Mouse (Mus musculus): Measurements from ENCODE around the gene Eme1.
"Not testable (repeated sequence)": the region's sequence is repeated elsewhere in the genome, so short reads cannot be mapped to it uniquely, and the experiment has no call there.

The Eme1 gene

DNA sequence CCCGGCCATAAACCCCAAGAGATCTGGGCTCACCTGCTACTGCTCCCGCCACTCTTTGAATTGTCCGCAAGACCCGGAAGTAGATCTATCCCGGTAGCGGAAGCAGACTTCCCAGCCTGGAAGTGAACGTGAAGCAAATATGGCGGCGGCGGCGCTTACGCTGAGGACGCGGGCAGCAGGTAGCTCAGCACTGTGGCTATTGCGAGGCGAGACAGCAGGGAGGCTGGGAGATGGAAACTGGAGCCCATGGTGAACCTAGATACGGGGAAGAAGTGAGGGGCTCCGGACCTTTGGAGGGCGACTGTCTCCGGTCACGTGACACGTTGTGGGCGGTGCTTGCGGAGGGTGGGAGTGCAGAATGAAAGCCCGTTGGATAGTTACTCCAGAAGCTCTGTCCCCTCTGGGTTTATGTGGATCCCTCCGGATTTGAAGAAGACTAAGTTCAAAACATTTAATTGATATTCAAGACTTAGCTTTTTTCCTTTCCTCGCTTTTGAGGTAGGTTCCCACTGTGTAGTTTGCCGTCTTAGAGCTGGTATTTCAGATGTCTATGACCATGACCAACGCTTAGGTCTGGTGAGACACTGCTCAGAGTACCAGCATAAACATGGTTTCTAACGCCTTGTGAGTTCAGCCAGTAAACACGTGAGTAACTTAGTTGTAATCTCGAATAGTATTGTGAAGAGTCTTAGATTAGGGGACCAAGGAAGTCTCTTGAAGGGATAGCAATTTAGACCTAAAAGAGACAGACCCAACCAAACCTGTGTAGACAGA lies at the start of gene Eme1, which contains the start of gene Mrpl27:
TSS of gene Eme1 (minus strand) at position 302 of the 774 bp plus-strand sequence.
TSS of gene Mrpl27 (plus strand) at position 105 of the 774 bp plus-strand sequence.
- DNase-seq (ENCODE audit: low spot score), result peak; percentile 82

DNA sequence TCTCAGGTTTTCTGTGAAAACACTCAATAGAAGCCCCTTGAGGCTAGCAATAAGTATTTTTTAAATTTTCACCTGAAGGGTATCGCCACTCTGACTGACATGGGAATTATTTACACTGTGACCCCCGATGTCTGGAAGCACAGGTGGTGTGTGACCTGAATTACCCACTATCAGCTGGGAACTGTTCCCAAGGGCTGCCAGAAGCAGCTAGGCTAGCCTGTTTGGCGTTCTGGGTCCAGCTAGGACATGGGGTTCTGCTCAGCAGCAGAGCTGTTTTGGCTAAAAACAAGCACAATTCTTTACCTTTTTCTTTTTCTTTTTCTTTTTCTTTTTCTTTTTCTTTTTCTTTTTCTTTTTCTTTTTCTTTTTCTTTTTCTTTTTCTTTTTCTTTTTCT lies 48.4 kb upstream of the Eme1 start:
- DNase-seq (ENCODE audit: low spot score), result no peak

DNA sequence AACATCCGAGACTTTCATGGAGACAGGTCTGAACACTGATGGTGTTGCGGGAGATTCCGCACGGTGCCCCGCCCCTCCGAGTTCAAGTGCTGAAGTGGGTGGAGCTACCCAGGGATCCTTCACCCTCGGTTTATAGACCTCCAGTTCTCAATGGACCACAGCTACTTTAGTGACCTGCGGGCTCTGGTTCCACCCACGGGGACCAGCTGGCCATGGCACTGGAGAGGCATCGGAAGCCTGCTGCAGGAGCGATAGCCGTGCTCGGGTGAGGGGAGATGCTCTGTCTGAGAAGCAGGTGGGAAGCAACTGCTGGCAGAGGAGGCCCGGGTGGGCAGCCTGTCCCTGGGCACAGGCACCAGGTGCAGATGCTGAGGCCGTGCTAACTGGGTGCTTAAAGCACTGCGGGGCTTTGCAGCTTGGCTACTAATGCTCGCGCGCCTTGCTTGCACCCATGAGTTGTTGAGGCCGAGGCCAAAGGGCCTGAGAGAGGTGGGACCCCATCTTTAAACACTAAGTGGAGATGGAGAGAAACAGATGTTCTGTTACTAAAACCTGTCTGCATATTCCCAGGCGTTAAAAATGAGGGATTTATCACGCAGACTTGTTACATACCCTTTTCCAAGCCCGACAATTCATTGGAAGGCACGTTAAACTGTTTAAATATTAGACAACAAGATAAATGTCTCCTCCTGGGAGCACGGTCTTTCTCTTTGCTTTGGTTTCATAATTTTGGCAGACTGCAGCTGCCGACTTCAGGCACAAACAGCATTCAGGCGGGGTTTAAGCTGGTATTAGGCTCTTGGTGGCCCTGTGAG lies 47.8 kb upstream of the Eme1 start:
- no peak for DNase-seq (ENCODE audit: low spot score)

DNA sequence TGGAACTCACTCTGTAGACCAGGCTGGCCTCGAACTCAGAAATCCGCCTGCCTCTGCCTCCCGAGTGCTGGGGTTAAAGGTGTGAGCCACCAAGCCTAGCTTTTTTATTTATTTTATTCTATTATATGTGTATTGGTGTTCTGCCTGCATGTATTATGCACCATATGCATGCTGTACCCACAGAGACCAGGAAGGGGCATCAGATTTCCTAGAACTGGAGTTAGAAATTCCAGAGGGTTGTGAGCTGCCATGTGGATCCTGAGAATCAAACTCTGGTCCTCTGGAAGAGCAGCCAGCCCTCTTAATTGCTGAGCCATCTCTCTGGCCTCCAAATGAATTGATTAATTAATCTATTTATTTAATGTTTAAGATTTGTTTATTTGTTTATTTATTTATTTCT lies 45.6 kb upstream of the Eme1 start:
- no peak for DNase-seq (ENCODE audit: low spot score)

DNA sequence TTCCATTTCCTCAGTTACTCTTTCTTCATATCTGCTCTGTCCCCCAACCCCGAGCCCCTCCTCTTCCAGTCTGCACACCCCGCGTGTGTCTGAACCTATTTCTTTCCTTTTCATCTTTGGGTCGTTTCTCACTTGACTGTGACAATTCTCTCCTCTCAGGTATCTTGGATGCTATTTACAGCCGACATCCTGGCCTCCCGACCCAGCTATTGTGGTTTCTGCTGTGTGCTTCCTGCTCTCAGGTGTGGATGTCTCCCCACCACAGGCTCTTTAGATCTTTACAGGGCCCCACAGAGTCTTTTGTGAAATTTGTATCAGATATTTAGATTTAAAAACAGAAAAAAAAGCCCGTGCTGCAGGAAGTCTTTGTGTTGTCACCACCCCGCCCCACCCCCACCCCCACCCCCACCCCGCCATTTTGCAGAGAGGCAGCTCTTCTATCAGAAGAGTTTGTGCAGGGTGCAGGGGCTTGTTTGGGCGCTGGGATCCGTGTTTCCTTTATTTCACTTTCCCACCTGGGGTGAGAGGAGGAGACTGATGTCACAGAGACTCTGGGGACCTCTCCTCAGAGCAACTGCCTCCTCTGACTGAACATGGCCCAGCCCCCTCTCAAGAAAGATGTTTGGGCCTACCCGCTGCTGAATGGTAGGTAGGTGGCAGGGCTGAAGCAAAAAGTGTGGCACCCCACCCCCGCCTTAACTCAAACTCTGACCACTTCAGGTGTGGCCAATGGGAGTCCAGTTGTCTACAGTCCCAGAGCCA lies 44.1 kb upstream of the Eme1 start:
- DNase-seq (ENCODE audit: low spot score), result no peak

DNA sequence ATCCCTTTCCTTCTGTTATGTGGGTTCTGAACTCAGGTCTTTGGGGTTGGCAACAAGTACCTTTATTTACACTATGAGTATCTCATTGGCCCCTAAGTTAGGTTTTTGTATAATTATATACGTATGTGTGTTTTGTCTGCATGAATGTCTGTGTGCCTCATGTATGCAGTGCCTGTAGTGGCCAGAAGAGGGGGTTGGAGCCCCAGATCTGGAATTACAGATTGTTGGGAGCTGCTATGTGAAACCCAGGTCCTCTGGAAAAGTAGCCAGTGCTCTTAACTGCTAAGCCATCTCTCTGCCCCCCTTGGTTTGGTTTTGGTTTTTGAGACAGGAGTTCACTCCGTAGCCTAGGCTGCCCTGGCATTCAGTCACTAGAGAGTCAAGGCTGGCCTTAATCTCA lies 43.4 kb upstream of the Eme1 start:
- DNase-seq (ENCODE audit: low spot score), result no peak

DNA sequence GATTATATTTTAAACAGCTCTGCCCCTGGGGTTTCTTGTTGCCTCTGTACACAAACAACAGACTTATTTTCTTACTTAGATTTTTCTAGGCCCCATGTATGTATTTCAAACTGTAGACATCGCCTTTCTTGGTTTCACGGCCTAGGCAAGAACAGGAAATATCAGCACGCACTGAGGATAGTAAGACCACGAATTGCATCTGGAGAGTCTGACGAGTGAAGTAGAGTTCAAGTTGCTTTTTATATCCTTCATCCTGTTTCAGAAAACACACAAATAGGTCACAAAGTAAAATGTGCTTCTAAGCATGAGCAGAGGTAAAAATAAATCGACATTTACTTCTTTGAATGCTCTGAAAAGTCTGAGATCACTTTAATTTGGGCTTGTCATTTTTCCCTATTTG lies 41.7 kb upstream of the Eme1 start:
- DNase-seq (ENCODE audit: low spot score), result no peak

DNA sequence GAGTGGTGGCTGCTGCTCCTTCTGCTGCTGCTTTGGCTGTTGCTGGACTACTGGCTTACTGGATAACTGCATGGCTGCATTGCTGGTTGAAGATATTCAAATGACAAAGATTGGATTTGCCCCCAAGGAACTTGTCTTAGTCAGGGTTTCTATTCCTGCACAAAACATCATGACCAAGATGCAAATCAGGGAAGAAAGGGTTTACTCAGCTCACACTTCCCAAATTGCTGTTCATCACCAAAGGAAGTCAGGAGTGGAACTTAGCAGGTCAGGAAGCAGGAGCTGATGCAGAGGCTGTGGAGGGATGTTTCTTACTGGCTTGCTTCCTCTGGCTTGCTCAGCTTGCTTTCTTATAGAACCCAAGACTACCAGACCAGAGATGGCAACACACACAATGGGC lies 38.7 kb upstream of the Eme1 start:
- DNase-seq (ENCODE audit: low spot score), result not testable (repeated sequence)

DNA sequence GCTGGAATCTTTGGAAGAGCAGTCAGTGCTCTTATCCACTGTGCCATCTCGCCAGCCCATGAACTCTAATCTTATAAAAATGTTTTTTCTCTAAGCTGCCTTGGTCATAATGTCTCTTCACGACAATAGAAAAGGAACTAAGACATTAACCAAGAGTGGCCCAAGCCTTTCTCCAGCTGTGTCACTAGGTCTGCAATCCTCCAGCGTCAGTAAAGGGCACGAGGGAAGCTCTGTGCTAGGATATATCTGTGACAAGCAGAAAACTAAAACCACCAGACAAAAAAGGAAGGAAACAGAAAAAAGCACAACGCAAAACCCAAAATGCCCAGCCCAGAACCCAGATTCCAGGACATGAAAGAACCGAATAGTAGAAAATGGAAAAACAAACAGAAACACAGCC lies 33.4 kb upstream of the Eme1 start:
- DNase-seq (ENCODE audit: low spot score), result no peak

DNA sequence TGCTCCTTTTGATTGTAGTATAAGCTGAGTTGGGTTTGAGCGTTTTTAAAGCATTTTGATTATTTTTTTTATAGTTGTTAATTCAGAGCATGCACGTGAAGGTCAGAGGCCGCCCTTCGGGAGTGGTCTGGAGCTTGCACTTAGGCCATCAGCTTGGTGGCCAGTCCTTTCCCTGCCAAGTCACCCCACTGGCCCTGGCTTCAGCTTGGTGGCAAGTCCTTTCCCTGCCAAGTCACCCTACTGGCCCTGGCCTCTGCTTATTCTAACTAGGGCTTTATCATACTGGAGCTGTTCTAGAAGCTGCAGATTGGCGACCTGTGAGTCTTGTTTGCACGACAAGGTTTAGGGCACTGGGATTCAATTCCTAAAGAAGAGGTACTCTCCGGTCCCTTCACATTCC lies 28.7 kb upstream of the Eme1 start:
- no peak for DNase-seq (ENCODE audit: low spot score)

DNA sequence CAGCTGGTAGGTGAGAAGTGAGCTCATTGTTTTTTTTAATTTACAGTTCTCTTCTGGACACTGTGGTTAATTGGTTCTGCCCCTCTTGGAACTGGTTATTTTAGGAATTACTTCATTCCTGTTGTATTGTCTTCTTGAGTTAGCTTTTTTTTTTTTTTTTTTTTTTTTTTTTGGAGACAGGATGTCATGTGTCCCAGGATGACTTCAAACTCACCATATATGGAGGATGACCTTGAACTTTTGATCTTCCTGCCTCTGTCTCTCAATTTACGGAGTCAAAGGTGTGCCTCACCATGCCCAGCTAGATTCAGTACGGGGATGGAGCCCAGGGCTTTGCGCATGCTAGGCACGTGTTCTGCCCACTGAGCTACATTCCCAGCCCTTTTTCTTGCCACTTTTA lies 27.9 kb upstream of the Eme1 start:
- DNase-seq (ENCODE audit: low spot score), result no peak

DNA sequence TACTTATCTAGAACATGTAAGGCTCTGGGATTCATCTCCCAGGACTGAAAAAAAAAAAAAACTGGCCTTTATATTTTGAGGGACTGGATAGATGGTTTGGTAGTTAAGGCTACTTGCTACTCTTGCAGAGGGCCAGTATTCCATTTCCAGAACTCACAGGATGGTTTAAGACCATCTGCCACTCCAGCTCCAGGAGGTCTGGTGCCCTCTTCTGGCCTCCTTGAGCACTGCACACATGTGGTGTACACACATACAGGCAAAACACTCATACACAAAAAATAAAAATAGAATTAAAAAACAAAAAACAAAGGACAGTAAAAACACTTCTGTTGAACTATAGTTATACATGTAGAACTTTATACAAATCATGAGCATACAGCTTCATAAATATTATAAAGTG lies 26.9 kb upstream of the Eme1 start:
- DNase-seq (ENCODE audit: low spot score), result peak; percentile 14

DNA sequence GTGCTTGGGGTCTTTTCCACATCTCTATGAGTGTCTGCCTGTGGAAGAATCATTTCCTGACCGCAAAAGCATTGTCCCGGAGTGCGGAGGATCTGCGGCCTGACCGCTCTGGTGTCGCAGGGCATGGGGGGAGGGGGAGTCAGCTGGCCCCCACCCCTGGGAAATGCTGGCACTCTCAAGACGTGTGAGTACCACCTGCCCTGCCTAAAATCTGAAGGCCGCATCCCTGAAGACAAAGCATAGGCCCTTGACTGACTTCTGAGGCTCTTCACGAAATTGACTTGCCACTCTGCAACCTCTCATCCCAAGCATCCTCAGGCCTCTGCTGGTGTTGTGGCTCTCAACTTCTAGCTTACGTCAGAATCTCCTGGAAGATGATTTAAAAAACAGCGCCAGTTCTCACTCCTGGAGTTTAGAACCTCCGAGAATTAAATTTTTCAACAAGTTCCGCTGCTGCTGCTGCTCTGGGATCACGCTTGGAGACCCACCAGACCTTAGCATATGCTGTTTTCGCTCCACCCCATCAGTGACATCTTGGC lies 23.9 kb upstream of the Eme1 start:
- DNase-seq (ENCODE audit: low spot score), result no peak

DNA sequence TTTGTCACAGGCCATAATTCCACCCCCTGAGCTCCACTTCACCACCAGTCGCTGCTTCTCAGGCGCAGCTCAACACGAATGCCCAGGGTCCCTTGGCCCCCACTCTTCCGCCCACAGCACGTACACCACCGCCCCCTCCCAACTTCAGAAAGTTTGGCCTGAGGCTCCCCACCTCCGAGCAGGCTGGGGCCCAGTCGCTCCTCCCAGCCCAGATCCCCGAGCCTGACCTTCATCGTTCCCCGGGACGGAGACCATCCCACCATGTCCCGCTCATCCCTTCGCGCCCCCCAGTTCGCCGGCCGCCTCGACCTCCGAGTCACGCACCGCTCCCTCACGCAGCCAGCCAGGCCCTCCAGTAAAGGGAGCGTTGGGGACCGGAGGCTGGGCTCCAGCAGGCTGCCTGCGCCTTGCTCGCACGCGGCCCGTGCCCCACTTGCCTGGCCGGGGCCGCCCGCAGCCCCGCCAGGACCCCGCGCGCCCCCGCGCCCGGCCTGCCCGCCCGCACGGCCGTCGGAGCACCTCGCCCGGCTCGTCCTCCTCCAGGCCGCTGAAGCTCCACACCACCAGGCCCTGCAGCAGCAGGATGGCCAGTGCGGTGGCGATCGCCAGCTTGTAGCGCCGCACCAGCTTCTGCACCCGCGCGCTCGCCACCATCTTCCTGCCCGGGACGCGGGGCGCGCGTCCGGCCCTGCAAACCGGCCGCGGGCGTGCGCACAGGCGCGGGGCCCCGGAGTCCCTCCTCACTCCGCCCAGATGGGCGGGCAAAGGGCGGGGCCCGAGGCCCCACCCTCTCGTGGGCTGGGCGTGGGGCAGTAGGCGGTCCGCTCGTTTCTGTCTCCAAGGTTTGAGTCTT lies 23.2 kb upstream of the Eme1 start, which contains the start of gene Xylt2:
TSS of gene Xylt2 (minus strand) at position 762 of the 853 bp plus-strand sequence.
- DNase-seq (ENCODE audit: low spot score), result peak; percentile 88

DNA sequence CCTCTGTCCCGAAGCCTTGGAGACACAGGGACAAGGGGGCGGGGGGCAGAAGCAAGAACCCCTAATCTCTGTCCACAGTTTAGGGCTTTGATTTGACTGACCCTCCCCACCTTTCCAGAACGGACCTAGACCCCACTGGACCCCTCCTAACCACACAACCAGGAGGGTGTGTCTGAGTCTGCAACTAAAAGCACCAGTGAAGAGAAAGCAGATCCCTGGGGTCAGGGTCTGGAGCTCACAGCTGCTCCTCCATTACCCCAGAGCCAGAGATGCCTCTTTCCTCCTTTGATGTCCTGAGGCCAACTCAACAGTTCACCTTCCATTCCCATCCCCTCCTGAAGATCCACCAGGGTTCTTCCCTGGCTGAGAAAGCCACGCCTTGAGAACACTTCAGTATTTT lies 22.5 kb upstream of the Eme1 start:
- DNase-seq (ENCODE audit: low spot score), result no peak

DNA sequence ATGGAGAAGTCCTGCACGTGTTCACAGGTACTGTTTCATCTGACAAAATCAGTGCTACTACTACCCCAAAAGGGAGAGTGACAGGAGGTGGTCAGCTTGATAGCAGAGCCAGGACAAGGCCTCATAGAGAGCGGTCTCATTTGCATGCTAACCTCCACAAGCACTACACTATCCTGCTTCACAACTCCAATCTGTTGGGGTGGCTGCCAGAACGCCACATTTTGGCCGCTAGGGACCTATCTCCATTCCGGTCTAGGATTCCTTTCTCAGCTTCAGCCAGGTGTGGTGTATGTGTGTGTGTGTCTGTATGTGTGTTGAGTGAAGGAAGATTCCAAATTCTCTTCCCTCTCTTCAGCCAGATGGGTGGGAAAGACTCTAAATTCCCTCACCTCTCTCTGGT lies 21.7 kb upstream of the Eme1 start:
- DNase-seq (ENCODE audit: low spot score), result no peak

DNA sequence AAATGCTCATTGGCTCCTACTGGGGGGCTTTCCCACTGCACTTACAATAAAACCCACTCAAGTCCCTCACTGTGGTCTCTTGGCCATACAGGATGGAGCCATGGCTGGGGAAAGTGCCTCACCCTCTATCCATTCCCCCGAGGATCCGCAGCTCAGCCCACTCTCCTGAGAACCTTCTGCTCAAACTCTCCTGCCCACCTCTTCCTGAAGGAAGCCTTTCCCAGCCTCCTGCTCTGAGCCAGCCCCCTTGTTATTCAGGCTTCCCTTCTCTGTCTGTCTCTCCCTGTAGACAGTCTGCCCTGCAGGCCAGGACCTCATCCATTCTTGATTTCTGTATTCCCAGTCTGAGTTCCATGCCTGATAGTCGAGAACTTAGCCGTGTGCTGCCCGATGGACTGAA lies 21.2 kb upstream of the Eme1 start:
- no peak for DNase-seq (ENCODE audit: low spot score)

DNA sequence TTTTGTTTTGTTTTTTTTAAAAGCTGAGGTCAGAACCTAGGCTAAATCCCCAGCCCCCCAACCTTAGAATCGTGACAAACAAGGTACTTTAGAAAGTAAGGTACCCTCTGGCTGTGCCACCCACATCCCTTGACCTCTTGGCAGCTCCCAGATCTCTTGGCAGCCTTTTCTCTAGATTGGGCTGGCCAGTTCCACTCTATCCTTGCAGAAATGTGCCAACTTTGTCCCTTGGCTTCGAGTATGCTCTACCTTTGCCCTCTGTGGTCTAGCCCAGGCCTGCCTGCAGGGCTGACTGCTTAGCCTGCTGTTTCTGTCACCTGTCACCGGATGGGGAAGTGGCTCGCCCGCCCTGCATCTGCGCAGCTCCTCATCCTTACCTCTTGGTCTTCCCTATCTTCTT lies 11.5 kb upstream of the Eme1 start:
- no peak for DNase-seq (ENCODE audit: low spot score)

DNA sequence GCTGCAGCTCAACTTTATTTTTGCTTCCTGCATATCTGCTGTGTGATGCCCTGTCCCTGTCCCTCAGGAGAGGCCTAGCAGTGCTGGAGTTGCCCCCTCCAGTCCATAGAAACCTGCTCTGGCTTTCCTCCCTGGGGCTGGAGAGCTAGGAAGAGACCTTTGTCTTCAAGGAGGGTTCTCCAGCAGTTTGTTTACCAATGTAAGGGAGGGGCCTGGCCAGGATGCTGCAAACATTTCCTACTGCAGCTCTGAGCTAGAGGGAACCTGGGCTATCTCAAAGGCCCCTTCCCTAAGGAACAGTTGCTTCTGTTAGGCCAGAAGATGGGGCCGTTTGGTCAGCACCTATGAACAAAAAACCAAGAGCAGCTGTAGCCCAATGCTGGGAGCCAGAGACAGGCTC lies 7.6 kb upstream of the Eme1 start:
- DNase-seq (ENCODE audit: low spot score), result no peak

DNA sequence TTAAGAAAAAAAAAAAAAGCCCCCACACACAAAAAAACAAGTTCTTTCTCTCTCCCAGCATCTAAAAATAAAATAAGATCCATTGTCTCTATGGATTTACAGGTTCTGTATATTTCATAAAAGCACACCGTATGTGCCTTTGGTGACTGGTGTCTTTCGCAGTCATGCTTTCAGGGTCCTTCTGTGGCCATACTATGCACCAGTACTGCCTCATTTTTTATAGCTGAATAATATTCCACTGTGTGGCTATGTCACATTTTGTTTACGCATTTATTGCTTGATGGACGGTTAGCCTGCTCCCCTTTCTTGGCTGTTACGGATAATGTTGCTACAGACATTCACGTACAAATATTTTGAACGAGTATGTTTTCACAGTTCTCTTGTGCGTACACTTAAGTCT lies 791 bp downstream of the Eme1 start:
- peak; percentile 22 for DNase-seq (ENCODE audit: low spot score)

DNA sequence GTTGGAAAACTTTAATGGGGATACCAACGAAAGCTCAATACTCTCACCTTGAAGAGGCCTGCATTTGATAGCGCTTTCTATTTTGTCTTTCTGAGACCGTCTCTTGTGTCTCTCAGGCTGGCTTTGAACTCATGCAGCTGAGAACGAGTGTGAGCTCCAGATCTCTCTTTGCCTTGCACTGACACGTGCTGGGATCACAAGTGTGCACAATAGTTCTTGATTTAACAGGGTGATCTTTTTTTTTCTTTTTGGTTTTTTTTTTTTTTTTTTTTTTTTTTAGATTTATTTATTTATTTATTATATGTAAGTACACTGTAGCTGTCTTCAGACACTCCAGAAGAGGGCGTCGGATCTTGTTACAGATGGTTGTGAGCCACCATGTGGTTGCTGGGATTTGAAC lies 2.5 kb downstream of the Eme1 start:
- DNase-seq (ENCODE audit: low spot score), result not testable (repeated sequence)

Data from c-Kit-positive CD71-positive TER-119-positive erythroid progenitor cells, embryonic 14.5 days (primary cell).